Mouse (Mus musculus): ENCODE data around the gene Ednrb. TPM values are rescaled to one million over a fixed set of nuclear protein-coding genes. Genes with fewer than 3 reads are reported as not detected.

Gene Ednrb
- polyA plus RNA-seq, 1 experiment: 9.7 TPM

GRCm38 (mm10) chr14:103840436-103840835, 3.8 kb downstream of the Ednrb start:
- H3K27me3 ChIP-seq (replicated peaks; ENCODE audit: control insufficient read depth, insufficient read depth, low read length): no peaks in the 10 kb centered on the region
- no peaks in the 10 kb centered on the region for H3K36me3 ChIP-seq (ENCODE audit: control insufficient read depth, insufficient read depth, low read length)
- no peak overlapping the region for H3K27ac ChIP-seq (ENCODE audit: insufficient read depth, low read depth, low read length)
- TF ChIP-seq CTCF (conservative IDR thresholded peaks at IDR 0.05; ENCODE audit: insufficient read depth, insufficient read length, low read depth, low read length) (no peak), POLR2A (IDR thresholded peaks at IDR 0.05; ENCODE audit: low read depth, low read length) (no peak)
- DNase-seq: no peak
- 0 out of 2 replicates have a peak, but pooled peaks cover 2% of the 10 kb centered on the region for H3K4me1 ChIP-seq (ENCODE audit: control insufficient read depth, insufficient read depth, low read length)
- no peak overlapping the region for H3K4me3 ChIP-seq (ENCODE audit: insufficient read depth, low read depth, low read length)
- 69% methylated on average over 2 of the region's 2 CpGs for WGBS

GRCm38 (mm10) chr14:103838887-103839286, 5.3 kb downstream of the Ednrb start:
- WGBS: 65% methylated on average over 5 of the region's 5 CpGs
- DNase-seq: no peak
- Histone ChIP-seq H3K4me1 (ENCODE audit: control insufficient read depth, insufficient read depth, low read length) (0 out of 2 replicates have a peak, but pooled peaks cover 2% of the 10 kb centered on the region), H3K27ac (ENCODE audit: insufficient read depth, low read depth, low read length) (no peak overlapping the region), H3K4me3 (ENCODE audit: insufficient read depth, low read depth, low read length) (no peak overlapping the region), H3K27me3 (replicated peaks; ENCODE audit: control insufficient read depth, insufficient read depth, low read length) (no peaks in the 10 kb centered on the region), H3K36me3 (ENCODE audit: control insufficient read depth, insufficient read depth, low read length) (no peaks in the 10 kb centered on the region)
- TF ChIP-seq POLR2A (IDR thresholded peaks at IDR 0.05; ENCODE audit: low read depth, low read length): no peak
- TF ChIP-seq CTCF (conservative IDR thresholded peaks at IDR 0.05; ENCODE audit: insufficient read depth, insufficient read length, low read depth, low read length): no peak

- peaks cover 2% of the 10 kb centered on the region; the same call in 1 of the 2 replicates for H3K4me1 ChIP-seq (ENCODE audit: control insufficient read depth, insufficient read depth, low read length)
- DNase-seq: no peak
- WGBS: 24% methylated on average over 7 of the region's 7 CpGs
- no peak for TF ChIP-seq POLR2A (IDR thresholded peaks at IDR 0.05; ENCODE audit: low read depth, low read length)
- TF ChIP-seq CTCF (conservative IDR thresholded peaks at IDR 0.05; ENCODE audit: insufficient read depth, insufficient read length, low read depth, low read length): no peak
- H3K4me3 ChIP-seq (ENCODE audit: insufficient read depth, low read depth, low read length): no peak overlapping the region
- H3K36me3 ChIP-seq (ENCODE audit: control insufficient read depth, insufficient read depth, low read length): no peaks in the 10 kb centered on the region
- no peaks in the 10 kb centered on the region for H3K27me3 ChIP-seq (replicated peaks; ENCODE audit: control insufficient read depth, insufficient read depth, low read length)
- H3K27ac ChIP-seq (ENCODE audit: insufficient read depth, low read depth, low read length): no peak overlapping the region
Observed at GRCm38 (mm10) chr14:103834589-103834988, 9.6 kb downstream of the Ednrb start.

- Histone ChIP-seq H3K27me3 (replicated peaks; ENCODE audit: control insufficient read depth, insufficient read depth, low read length) (no peaks in the 10 kb centered on the region), H3K4me3 (ENCODE audit: insufficient read depth, low read depth, low read length) (no peak overlapping the region), H3K36me3 (ENCODE audit: control insufficient read depth, insufficient read depth, low read length) (no peaks in the 10 kb centered on the region), H3K4me1 (ENCODE audit: control insufficient read depth, insufficient read depth, low read length) (peaks cover 2% of the 10 kb centered on the region; the same call in 1 of the 2 replicates), H3K27ac (ENCODE audit: insufficient read depth, low read depth, low read length) (no peak overlapping the region)
- TF ChIP-seq CTCF (conservative IDR thresholded peaks at IDR 0.05; ENCODE audit: insufficient read depth, insufficient read length, low read depth, low read length): no peak
- no peak for TF ChIP-seq POLR2A (IDR thresholded peaks at IDR 0.05; ENCODE audit: low read depth, low read length)
- 58% methylated on average over 3 of the region's 3 CpGs for WGBS
- DNase-seq: no peak
Observed at GRCm38 (mm10) chr14:103834147-103834546, 10.1 kb downstream of the Ednrb start.

GRCm38 (mm10) chr14:103832472-103832871, 11.7 kb downstream of the Ednrb start:
- no peak overlapping the region for H3K4me3 ChIP-seq (ENCODE audit: insufficient read depth, low read depth, low read length)
- no peaks in the 10 kb centered on the region; the same call in 1 of the 2 replicates for H3K4me1 ChIP-seq (ENCODE audit: control insufficient read depth, insufficient read depth, low read length)
- H3K27ac ChIP-seq (ENCODE audit: insufficient read depth, low read depth, low read length): no peak overlapping the region
- DNase-seq: no peak
- 50% methylated on average over 4 of the region's 4 CpGs for WGBS
- no peaks in the 10 kb centered on the region for H3K27me3 ChIP-seq (replicated peaks; ENCODE audit: control insufficient read depth, insufficient read depth, low read length)
- TF ChIP-seq POLR2A (IDR thresholded peaks at IDR 0.05; ENCODE audit: low read depth, low read length): no peak
- no peak for TF ChIP-seq CTCF (conservative IDR thresholded peaks at IDR 0.05; ENCODE audit: insufficient read depth, insufficient read length, low read depth, low read length)
- H3K36me3 ChIP-seq (ENCODE audit: control insufficient read depth, insufficient read depth, low read length): no peaks in the 10 kb centered on the region

GRCm38 (mm10) chr14:103831007-103831406, 13.2 kb downstream of the Ednrb start:
- no peaks in the 10 kb centered on the region for H3K36me3 ChIP-seq (ENCODE audit: control insufficient read depth, insufficient read depth, low read length)
- no peak overlapping the region for H3K27ac ChIP-seq (ENCODE audit: insufficient read depth, low read depth, low read length)
- no peak for TF ChIP-seq POLR2A (IDR thresholded peaks at IDR 0.05; ENCODE audit: low read depth, low read length)
- no peak for TF ChIP-seq CTCF (conservative IDR thresholded peaks at IDR 0.05; ENCODE audit: insufficient read depth, insufficient read length, low read depth, low read length)
- WGBS: 57% methylated on average over 5 of the region's 5 CpGs
- no peaks in the 10 kb centered on the region; the same call in 1 of the 2 replicates for H3K4me1 ChIP-seq (ENCODE audit: control insufficient read depth, insufficient read depth, low read length)
- no peaks in the 10 kb centered on the region for H3K27me3 ChIP-seq (replicated peaks; ENCODE audit: control insufficient read depth, insufficient read depth, low read length)
- DNase-seq: no peak
- H3K4me3 ChIP-seq (ENCODE audit: insufficient read depth, low read depth, low read length): no peak overlapping the region

- H3K4me1 ChIP-seq (ENCODE audit: control insufficient read depth, insufficient read depth, low read length): no peaks in the 10 kb centered on the region
- WGBS: 77% methylated on average over 9 of the region's 9 CpGs
- no peak overlapping the region for H3K4me3 ChIP-seq (ENCODE audit: insufficient read depth, low read depth, low read length)
- DNase-seq: no peak
- H3K36me3 ChIP-seq (ENCODE audit: control insufficient read depth, insufficient read depth, low read length): no peaks in the 10 kb centered on the region
- no peaks in the 10 kb centered on the region for H3K27me3 ChIP-seq (replicated peaks; ENCODE audit: control insufficient read depth, insufficient read depth, low read length)
- no peak for TF ChIP-seq CTCF (conservative IDR thresholded peaks at IDR 0.05; ENCODE audit: insufficient read depth, insufficient read length, low read depth, low read length)
- no peak for TF ChIP-seq POLR2A (IDR thresholded peaks at IDR 0.05; ENCODE audit: low read depth, low read length)
- no peak overlapping the region for H3K27ac ChIP-seq (ENCODE audit: insufficient read depth, low read depth, low read length)
Observed at GRCm38 (mm10) chr14:103826343-103826742, 17.9 kb downstream of the Ednrb start.
